Mouse (Mus musculus) stomach, postnatal 0 days (tissue): Measurements from ENCODE around the gene Rps6ka5.

Experiments used
- CTCF ChIP-seq: IDR thresholded peaks from 2 replicates; pipeline ENCODE4 v1.5.1; 2016; ENCODE audit warnings: antibody characterized with exemption, low read depth, mild to moderate bottlenecking, moderate library complexity
- EP300 ChIP-seq: optimal IDR thresholded peaks from 2 replicates; pipeline ENCODE3; 2016; ENCODE audit warnings: antibody characterized with exemption

DNA sequence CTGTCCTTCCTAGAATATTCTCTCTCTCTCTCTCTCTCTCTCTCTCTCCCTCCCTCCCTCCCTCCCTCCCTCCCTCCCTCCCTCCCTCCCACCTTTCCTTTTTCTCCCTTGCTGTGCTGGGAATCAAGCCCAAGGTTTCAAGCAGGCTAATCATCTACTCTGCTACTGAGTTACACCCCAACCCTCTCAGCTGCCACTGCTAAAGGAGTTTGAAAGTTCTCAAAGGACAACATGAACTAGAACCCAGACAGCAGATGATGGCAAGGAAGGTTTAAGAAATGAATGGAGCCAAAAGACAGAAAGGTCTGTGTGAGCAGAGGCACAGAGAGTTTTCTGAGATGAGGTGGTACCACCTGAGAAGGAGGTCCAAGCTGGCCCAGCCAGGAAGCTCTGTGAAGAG, 48.5 kb upstream of the Rps6ka5 start:
- TF ChIP-seq CTCF (no peak), EP300 (no peak)
